Mouse (Mus musculus) frontal cortex, postnatal 36 days (tissue): ENCODE data around the gene Arid1b.

Experiments used
- DNase-seq, 2 experiments: peaks; one replicate each; pipeline ENCODE4 v3.0.0; 2022; ENCODE audit warnings: low spot score in 2 of 2

Arid1b gene

GRCm38 (mm10) chr17:5386885-5387545 is 392.9 kb downstream of the Arid1b start:
- DNase-seq: no peak

DNA sequence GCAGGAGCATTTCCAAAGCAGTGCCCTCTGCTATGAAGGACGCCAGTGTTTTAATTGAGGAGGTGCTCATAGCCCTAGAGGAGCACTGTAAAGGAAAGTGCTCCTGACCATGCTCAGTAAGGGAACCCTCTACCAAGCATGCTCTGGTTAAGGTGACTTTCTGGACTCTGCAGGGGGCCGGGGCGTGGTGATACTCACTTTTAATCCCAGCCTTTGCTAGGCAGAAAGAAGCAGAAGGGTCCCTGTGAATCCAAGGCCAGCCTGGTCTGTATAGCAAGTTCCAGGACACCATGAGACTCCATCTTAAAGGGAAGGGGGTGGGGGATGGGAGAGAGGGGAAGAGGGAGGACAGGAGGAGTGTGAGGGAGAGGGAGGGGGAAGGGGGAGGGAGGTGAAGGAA is 394.2 kb downstream of the Arid1b start:
- no peak for DNase-seq

DNA sequence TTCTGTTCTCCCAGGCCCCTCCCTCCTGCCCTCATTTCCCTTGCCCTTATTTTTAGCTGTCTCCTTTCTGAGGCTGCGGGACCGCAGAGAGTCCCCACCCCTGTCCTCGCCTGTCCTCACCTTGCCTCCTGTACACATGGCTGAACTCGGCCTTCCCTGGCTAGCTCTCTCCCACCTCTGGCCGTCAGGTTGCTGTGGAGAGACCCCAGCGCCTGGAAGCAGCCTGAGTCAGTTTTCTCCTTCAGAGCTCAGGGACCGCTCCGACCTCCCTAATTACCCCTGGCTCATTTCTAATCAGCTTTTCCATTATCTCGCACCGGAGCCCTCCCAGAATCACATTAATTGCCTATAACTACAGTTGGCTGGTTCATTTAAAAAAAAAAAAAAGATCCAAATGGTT is 396.6 kb downstream of the Arid1b start:
- no peak for DNase-seq

- no peak for DNase-seq
Measured at GRCm38 (mm10) chr17:5395454-5396205, 401.5 kb downstream of the Arid1b start.

DNA sequence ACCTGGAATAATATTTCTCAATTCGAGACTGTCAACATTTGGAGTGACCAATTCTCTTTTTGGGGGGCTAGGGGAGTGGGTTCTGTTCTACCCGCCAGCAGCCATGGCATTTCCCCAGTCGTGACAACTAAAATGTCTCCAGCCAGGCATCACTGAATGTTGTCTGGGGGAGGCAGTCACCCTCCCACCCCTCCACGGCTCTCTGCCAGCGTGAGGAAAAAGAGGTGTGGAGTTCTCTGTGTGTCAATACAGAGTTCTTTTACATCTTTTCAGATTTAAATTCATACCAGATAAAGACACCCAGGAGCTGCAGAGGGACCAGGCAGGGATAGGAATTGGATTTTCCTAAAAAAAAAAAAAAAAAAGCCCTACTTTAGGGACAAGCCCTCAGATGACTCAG is 402.1 kb downstream of the Arid1b start:
- peak; percentile 40 to 65 for DNase-seq
